Comparison of ENCODE assay signal across 9 mouse cellular contexts in the genomic region with DNA sequence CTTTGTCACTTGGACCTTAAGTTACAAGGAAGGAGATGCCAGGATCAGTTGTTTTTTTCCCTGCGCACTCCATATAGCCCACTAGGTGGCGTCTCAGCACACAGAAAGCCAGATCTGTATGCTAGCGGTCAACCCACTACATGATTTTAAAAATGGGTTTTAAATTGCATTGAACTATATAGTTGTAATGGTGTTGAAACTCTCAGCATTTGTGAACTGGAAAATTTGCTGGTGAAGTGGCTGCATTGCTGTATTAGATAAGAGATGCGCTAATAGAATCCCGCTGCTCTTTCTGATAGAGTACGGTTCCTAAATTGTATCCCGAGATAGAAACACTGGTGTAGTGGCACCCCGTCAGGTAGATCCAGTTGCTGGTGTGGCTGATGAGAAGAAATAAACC.
A peak's percentile ranks its signal among the peaks of the same experiment; 100 is the strongest.
DNase-seq lines count a peak whose midpoint lies in the region; ATAC-seq lines count a peak whose summit lies in the region.
"Had no signal": no experiment of that assay in that cellular context is flagged by ENCODE, and none has a peak within 500 bp of the region (broad histone marks: within the 10 kb centered on the region; RNA-seq: fewer than 3 reads in every experiment).

No protein-coding gene starts in this region.

- DNase-seq in liver: peak; percentile 35
- DNase-seq in liver, embryonic 11.5 days (ENCODE audit: low spot score): no peak
- DNase-seq in embryo, embryonic 10 days (ENCODE audit: low spot score): peak; percentile 77
- DNase-seq in gastrocnemius, postnatal 4 days (ENCODE audit: low spot score in 2 of 2): peak; percentile 26 to 29
- peak; percentile 40 for DNase-seq in kidney, adult 11 months
- DNase-seq in left cerebral cortex, postnatal 25 days (ENCODE audit: low spot score in 2 of 2): peak; percentile 82 to 89
- peak; percentile 71 for DNase-seq in testis, postnatal 10 days (ENCODE audit: low spot score)

- ATAC-seq in liver, embryonic 11.5 days (replicated peaks; ENCODE audit: low FRiP score): no peak
- peak; percentile 86 for ATAC-seq in midbrain, embryonic 16.5 days

- no peaks in the 10 kb centered on the region for H3K36me3 ChIP-seq in liver, embryonic 11.5 days (ENCODE audit: control insufficient read depth, insufficient read depth, low read length)
- H3K36me3 ChIP-seq in midbrain, embryonic 16.5 days (ENCODE audit: control insufficient read depth, insufficient read depth, low read length): no peaks in the 10 kb centered on the region

- intact Hi-C loops in left cerebral cortex, postnatal 25 days (cut with DNase I): loop anchor here (1.0 to 2.0 kb wide), 2 partner anchors 264 to 524 kb away; no protein-coding TSS in a partner anchor

- WGBS in liver, embryonic 11.5 days: 39% methylated on average over 8 of the region's 8 CpGs
- WGBS in midbrain, embryonic 16.5 days: 19% methylated on average over 8 of the region's 8 CpGs

- no peak overlapping the region for H3K4me3 ChIP-seq in liver, embryonic 11.5 days (ENCODE audit: low read depth, low read length)
- H3K4me3 ChIP-seq in midbrain, embryonic 16.5 days (ENCODE audit: low read depth, low read length): peak overlapping the region; percentile 25
- H3K4me3 ChIP-seq: myocyte had no signal

- no peak overlapping the region for H3K9ac ChIP-seq in liver, embryonic 11.5 days (ENCODE audit: low read depth, low read length)
- no peak overlapping the region; the same call in 1 of the 2 replicates for H3K9ac ChIP-seq in midbrain, embryonic 16.5 days (ENCODE audit: low read depth, low read length)

- H3K27me3 ChIP-seq in liver, embryonic 11.5 days (replicated peaks; ENCODE audit: control insufficient read depth, insufficient read depth, low read length): no peaks in the 10 kb centered on the region
- no peaks in the 10 kb centered on the region; the same call in 1 of the 2 replicates for H3K27me3 ChIP-seq in midbrain, embryonic 16.5 days (ENCODE audit: control insufficient read depth, insufficient read depth, low read depth, low read length)

- H3K4me2 ChIP-seq in liver, embryonic 11.5 days: no peak overlapping the region
- H3K4me2 ChIP-seq in midbrain, embryonic 16.5 days (ENCODE audit: low read length): peak overlapping the region; percentile 45

- H3K4me1 ChIP-seq in liver, embryonic 11.5 days (replicated peaks; ENCODE audit: control insufficient read depth, insufficient read depth, low read length): no peaks in the 10 kb centered on the region
- H3K4me1 ChIP-seq in midbrain, embryonic 16.5 days (ENCODE audit: control insufficient read depth, insufficient read depth, low read length): peaks cover 5% of the 10 kb centered on the region; the same call in 1 of the 2 replicates

- no peak overlapping the region for H3K27ac ChIP-seq in liver, embryonic 11.5 days (ENCODE audit: low read depth, low read length)
- H3K27ac ChIP-seq in midbrain, embryonic 16.5 days (ENCODE audit: low read length): no peak overlapping the region

- H3K9me3 ChIP-seq in liver, embryonic 11.5 days (ENCODE audit: control insufficient read depth, low read length): no peaks in the 10 kb centered on the region
- H3K9me3 ChIP-seq in midbrain, embryonic 16.5 days (replicated peaks; ENCODE audit: control insufficient read depth, low read length, poor library complexity, severe bottlenecking): no peaks in the 10 kb centered on the region
